Mouse (Mus musculus) kidney, adult 8-10 months (tissue): ENCODE data around the gene Gm10134.
"Not testable (repeated sequence)": the region's sequence is repeated elsewhere in the genome, so short reads cannot be mapped to it uniquely, and the experiment has no call there.

ENCODE experiments used
- DNase-seq, 2 experiments: peaks; one replicate each; pipeline ENCODE4 v3.0.0; 2022

Gene Gm10134

DNA sequence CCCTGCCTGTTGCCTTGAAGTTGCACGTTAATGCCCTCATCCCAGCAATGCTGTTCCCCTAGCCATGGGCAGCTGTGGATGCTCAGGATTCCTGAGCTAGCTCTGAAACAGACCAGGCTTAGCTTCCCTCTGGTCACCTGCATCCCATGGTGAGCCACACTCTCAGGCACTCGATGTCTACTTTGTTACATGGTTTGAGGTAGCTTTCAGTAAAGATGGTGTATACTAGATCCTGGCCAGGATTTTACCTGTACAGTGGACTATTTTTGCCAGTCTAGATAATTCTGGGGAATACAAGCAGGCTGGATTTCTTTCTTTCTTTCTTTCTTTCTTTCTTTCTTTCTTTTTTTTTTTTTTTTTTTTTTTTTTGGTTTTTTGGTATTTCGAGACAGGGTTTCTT is at the start of gene Gm10134:
Gene Gm10134, plus strand, starts transcription at position 301 of the 400 bp plus-strand sequence.
- DNase-seq = no peak

- no peak for DNase-seq
Measured at GRCm38 (mm10) chr2:28456616-28457015, 49.3 kb upstream of the Gm10134 start.

DNA sequence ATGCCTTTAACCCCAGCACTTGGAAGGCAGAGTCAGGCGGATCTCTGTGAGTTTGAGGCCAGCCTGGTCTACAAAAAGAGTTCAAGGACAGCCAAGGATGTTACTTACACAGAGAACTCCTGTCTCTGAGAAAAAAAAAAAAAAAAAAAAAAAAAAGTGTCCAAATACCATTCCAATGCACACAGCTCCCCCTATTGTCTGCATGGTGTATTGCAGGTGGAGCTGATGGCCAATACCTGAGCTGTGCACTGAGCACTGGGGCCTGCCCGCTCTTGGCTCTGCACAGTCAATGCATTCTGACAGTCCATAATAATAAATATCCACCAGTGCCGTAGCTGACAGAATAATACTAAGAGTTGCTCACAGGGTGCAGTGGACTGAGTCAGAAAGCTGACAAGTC is 42.0 kb upstream of the Gm10134 start:
- peak; percentile 52 to 79 for DNase-seq

GRCm38 (mm10) chr2:28464919-28465318 is 41.0 kb upstream of the Gm10134 start:
- DNase-seq = no peak

DNA sequence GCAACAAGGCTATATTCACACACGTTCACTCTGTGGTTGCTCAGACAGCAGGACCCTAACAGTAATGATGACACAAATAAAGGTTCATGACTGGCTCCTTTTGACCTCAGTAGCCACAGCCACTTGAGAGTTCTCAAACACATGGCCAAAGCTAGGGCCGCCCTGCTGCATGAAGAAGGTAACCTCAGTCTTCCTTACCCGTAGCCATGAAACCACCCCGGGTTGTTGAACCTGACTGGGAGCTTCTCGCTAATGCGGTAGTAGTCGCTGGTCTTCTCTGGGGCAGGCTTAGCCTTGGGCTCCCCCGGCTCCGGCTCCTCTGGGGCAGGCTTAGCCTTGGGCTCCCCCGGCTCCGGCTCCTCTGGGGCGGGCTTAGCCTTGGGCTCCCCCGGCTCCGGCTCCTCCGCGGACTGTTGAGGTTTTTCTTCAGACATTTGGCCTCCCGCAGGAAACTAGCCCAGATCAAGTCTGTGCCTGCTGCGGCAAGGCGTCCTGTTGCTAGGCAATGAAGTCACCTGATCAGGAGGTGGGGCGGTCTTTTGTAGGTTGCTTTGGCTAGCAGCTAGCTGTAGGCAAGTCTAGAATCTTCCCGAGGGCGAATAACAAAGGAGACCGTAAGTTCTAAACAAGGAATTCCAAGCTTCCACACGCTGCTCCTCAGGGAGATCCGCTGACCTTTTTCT is 39.9 kb upstream of the Gm10134 start, which contains the start of gene 1700007K13Rik:
Gene 1700007K13Rik, minus strand, starts transcription at position 497 of the 683 bp plus-strand sequence.
- peak; percentile 81 to 83 for DNase-seq

DNA sequence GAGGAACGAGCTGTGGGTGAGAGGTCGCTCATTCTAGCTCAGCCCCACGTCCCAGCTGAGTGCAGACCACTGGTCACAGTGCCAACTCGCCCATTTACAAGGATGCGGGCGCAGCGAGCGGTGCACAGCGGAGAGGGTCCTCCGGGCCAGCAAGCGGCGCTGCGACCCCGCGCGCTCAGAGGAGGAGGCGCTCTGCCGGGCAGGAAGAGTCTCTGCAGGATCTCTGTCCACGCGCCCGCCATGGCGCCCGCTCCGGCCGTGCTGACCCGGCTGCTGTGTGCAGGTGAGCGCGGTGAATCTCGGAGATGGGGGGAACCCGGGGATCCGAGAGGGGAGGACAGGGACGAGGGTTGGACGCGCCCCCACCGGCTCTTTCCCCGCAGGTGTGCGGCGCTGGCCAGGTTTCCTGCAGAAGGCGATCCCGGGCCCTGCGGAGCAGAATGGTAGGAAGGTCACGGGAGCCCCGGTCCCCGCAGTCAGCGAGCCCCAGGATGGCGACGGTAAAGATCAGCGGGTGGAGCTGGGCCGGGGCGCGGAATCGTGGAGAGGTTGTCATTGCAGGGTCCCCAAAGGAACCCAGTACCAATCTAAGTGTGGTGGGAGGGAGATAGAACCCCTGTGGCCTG is 37.9 kb upstream of the Gm10134 start, which contains the start of gene Mrps2:
Gene Mrps2, plus strand, starts transcription at position 207 of the 626 bp plus-strand sequence.
- DNase-seq = peak; percentile 80 to 83

- no peak for DNase-seq
Measured at GRCm38 (mm10) chr2:28468486-28469225, 37.2 kb upstream of the Gm10134 start.

DNA sequence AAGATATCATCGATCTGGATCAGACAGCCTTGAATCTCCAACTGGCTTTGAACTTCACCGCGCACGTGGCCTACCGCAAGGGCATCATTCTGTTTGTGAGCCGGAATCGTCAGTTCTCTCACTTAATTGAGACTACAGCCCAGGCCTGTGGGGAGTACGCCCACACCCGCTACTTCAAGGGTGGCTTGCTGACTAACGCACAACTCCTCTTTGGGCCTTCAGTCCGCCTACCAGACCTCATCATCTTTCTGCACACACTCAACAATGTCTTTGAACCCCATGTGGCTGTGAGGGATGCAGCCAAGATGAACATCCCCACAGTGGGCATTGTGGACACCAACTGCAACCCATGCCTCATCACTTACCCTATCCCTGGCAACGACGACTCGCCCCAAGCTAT is 36.4 kb upstream of the Gm10134 start:
- no peak for DNase-seq

- DNase-seq = no peak
Measured at GRCm38 (mm10) chr2:28470591-28470990, 35.3 kb upstream of the Gm10134 start.

DNA sequence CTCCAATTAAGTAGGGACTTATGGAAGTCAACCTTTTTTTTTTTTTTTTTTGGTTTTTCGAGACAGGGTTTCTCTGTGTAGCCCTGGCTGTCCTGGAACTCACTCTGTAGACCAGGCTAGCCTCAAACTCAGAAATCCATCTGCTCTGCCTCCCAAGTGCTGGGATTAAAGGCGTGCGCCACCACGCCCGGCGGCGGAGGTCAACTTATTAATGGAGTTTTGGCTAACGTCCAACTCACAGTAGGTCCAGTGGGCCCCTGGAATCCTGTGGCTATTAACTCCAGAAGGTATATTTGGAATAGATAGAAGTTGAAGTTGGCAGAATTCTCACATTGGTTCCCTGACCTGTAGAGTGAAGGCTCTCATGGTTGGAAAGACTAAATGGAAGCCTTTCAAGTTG is 33.9 kb upstream of the Gm10134 start:
- not testable (repeated sequence) for DNase-seq

DNA sequence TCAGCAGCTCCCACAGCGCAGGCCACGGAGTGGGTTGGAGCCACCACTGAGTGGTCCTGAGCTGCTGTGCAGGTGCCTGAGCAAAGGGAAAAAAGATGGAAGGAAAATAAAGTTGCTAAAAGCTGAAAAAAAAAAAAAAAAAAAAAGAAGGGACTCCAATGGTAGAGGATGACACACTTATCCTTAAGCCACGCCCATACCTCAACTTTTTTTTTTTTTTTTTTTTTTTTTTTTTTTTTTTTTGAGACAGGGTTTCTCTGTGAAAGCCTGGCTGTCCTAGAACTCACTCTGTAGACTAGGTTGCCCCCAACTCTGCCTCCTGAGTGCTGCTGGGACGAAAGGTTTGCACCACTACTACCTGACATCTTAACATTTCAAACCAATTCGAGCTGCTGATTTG is 27.9 kb upstream of the Gm10134 start:
- not testable (repeated sequence) for DNase-seq

- no peak for DNase-seq
Measured at GRCm38 (mm10) chr2:28479208-28480204, 26.4 kb upstream of the Gm10134 start.

- DNase-seq = peak; percentile 43 to 65
Measured at GRCm38 (mm10) chr2:28483861-28484260, 22.0 kb upstream of the Gm10134 start.

DNA sequence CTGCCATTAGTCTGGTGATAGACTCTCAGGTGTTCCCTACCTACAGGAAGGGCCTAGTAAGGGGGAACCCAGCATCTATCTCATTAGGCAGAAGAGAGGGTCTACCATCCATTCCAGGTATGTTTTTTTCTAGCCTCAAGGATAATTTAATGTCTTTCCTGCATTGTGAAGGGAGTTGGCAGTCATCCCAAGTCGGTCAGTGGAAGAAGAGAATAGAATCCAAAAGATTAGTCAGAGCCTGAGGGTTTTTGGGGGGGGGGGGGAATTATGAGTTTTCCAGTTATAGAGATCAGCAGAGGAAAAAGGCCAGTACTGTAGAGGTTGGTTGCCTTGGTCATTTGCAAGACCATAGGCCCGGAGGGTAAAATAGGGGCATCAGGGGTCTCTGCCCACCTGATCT is 11.4 kb upstream of the Gm10134 start:
- DNase-seq = no peak

DNA sequence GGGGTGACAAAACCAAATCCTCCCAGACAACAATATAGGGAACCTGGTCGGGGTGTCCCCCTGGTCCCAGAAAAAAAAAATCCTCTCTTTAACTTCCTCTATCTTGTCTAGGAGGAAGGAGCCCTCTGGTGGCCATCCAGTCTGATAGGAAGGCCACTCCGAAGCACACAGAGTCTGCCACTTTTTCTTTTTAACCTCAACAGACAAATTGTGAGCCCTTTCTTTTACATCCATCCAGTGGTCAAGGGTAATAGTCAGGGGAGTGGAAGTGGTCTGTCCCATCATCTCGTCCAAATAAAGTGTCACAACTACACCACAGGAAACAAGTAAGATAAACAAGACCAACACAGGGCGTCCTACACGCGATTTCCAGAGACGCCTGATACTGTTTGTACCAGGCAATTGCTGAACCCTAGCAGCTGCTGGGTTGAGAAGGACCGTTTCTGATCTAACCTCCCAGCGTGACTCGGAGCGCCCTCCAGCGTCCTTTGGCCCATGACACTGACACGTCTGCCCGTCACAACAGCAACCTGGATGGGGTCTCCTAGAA is 10.6 kb upstream of the Gm10134 start:
- no peak for DNase-seq

- no peak for DNase-seq
Measured at GRCm38 (mm10) chr2:28495801-28496595, 9.9 kb upstream of the Gm10134 start.

- DNase-seq = no peak
Measured at GRCm38 (mm10) chr2:28496671-28497070, 9.2 kb upstream of the Gm10134 start, which contains the start of gene Gbgt1. Gene Gbgt1 (plus strand): TSS chr2:28496891.

DNA sequence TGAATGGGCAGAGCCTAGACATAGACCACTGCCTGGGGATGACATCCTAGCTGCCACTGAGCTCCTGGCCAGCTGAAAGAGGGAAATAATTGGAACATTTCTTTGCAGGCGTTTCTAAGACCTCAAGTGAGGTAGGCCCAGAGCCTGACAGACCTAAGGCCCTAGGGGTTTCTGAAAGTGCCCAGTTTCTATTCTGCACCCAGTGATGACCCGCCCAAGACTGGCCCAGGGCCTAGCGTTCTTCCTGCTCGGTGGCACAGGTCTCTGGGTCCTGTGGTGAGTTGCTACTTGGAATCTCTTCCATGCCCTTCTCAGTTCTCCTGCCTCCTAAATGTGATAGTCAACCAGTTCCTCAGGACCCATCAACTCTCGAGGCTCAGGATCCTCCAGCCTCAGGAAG is 8.3 kb upstream of the Gm10134 start:
- DNase-seq = no peak

DNA sequence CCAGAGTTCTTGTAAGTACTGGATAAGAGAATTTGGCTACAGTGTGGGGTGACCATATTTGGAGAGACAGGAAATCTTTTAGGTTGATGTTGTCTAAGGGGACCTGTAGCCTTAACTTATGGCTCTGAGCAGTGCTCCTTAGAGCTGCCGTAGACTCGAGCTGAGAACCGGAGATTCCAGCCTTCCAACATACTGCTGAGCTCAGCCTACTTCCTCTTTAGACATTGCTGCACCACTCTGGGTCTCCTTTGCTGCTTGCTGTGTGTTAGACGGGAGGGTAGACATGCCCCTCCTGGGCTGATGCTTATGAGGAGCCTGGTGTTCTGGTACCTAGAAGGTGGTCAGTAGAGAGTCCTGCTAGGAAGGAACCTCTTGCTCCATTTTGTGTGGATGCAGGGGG is 7.5 kb upstream of the Gm10134 start:
- no peak for DNase-seq

DNA sequence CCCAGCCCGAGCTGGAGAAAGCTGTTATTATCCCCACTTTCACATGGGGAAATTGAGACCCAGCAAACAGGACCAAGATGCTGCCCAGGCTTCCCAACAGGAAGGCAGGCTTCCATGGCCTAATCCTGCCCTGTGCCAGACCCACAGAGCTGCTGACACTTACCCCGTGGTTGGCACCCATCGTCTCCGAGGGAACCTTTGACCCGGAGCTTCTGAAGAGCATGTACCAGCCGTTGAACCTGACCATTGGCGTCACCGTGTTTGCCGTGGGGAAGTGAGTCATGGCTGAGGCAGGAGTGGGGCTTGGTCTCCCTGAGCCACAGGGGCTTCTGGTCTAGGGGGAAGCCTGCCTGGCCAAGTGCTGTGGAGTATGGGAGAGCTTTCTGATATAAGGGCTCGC is 2.9 kb upstream of the Gm10134 start:
- peak in 1 of 2 experiments; percentile 37 for DNase-seq

DNA sequence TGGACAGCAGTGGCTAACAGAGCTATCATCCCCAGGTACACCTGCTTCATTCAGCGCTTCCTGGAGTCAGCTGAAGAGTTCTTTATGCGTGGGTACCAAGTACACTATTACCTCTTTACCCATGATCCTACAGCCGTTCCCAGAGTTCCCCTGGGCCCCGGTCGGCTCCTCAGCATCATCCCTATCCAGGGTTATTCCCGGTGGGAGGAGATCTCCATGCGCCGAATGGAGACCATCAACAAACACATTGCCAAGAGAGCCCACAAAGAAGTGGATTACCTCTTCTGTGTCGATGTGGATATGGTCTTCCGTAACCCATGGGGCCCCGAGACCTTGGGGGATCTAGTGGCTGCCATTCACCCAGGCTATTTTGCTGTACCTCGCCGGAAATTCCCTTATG is 1.2 kb upstream of the Gm10134 start:
- DNase-seq = no peak
